Mouse (Mus musculus): ENCODE data around the gene Aldh1a3.
A peak's percentile ranks its signal among the peaks of the same experiment; 100 is the strongest.

Gene Aldh1a3

DNA sequence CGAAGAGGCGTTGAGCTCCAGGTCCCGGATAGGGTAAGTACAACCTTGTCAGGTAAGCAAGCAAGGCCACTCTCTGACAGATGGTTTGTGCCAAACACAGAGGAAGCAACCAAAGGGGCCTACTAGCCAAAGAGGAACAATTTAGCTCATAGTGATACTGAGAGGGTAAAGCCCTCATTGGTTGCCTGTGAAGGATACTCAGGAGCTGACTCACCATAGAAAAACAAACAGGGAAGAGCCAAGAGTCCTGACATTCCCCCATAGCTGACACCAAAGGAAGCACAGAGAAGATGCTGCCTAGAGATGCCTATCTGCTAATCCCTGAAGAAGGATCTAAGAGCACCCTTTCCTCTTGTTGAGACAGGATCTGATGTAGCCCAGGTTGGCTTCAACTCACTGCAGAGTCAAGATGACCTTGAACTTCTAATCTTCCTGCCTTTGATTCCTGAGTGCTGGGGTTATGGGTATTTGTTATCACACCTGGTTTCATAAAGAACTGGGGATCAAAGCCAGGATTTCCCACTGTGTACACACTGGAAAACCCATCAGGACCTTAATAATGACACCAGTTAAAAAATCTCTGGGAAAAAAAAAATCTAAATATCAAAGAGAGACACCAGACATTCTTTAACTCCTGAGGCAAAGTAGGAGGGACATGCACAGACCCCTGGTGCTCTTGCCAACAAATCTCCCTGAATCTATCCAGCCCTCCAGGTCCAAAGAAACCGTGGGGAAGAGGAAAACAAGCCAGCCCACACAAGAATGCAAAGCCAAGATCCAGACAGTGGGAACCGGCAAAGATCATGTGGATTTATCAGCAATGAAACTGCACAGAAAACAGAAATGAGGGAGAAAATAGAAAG, 58.0 kb downstream of the Aldh1a3 start:
- DNase-seq: no peak

DNA sequence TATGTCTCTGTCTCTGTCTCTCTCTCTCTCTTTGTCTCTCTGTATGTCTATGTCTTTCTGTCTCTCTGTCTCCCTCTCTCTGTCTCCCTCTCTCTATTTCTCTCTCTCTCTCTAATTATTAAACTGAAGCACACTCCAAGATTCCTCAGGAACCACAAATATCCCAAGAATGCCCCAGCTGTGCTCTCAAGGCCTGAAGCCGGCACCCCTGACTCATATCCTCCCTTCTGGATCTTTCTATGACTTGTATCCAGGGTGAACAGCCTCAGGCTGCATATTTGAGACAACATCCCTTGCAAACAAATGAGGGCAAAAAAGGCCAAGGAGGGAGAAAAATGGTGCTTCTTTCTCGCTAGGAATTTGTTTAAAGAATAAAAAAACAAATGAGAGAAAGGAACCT, 61.4 kb downstream of the Aldh1a3 start, which contains the start of gene Gm10974:
TSS of gene Gm10974 (plus strand) at position 2 of the 400 bp plus-strand sequence.
- DNase-seq: no peak

DNA sequence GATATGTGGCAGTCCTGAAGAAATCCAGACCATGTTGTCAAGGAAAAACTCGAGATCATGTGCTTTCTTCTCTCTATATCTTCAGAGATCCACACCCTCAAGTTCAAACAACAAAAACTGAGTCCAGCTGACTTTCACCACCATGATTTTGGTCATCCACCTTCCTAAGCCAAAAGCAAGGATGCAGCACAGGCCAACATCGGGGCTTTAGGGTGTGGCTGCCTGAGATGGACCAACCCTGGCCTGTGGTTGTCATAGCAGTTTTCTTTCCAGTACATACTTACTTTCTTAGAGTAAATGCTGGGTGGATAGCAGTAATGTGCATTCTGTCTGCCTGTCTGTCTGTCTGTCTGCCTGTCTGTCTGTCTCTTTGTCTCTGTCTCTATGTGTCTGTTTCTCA, 61.9 kb downstream of the Aldh1a3 start:
- no peak for DNase-seq

GRCm38 (mm10) chr7:66364491-66364890, 62.8 kb downstream of the Aldh1a3 start:
- DNase-seq: no peak

GRCm38 (mm10) chr7:66359044-66359443, 68.3 kb downstream of the Aldh1a3 start:
- DNase-seq: no peak

DNA sequence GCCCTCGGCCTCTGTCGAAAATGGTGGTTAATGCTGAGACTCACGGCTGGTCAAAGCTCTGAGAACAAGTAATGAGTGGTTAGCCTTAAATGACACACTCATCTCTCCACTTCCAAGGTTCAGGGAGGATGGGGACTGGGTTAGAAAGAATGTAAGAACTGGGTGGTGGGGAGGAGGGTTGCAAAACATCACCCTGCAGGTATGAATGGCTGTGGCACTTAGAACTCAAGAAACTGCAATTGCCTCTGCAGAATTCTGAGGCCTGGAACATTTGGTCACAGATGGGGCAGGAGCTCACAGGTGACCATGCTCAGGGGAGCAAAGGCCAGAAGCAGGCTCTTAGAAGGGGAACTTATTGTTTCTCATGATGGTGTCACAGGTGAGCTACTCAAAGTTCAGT, 68.9 kb downstream of the Aldh1a3 start:
- DNase-seq: no peak

GRCm38 (mm10) chr7:66355791-66356522, 71.4 kb downstream of the Aldh1a3 start:
- no peak for DNase-seq

- no peak for DNase-seq
Observed at GRCm38 (mm10) chr7:66354911-66355310, 72.4 kb downstream of the Aldh1a3 start.

- no peak for DNase-seq
Observed at GRCm38 (mm10) chr7:66351074-66351473, 76.2 kb downstream of the Aldh1a3 start.

DNA sequence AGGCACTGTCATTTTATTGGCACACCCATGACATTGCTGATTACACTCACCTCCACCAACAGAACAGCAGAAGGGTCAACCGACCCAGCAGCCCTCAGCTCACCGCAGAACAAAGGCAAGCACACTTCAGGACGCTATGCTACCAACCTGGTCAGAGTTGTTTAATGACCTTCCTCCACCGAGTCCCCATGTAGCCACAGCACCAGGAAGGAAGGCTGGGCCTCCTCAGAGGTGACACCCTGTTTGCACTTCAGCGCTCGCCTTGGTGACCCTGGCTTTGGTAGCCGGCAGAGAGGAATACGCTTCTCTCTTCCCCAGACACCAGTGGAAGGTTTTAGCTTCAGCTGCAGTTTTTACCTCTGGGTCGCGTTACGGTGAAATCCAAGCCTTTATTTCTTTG, 77.6 kb downstream of the Aldh1a3 start:
- DNase-seq: no peak

GRCm38 (mm10) chr7:66348588-66348987, 78.7 kb downstream of the Aldh1a3 start:
- DNase-seq: no peak

- DNase-seq: no peak
Observed at GRCm38 (mm10) chr7:66346959-66347663, 80.2 kb downstream of the Aldh1a3 start.

- no peak for DNase-seq
Observed at GRCm38 (mm10) chr7:66343307-66343706, 84.0 kb downstream of the Aldh1a3 start.

GRCm38 (mm10) chr7:66342831-66343230, 84.5 kb downstream of the Aldh1a3 start:
- DNase-seq: no peak

DNA sequence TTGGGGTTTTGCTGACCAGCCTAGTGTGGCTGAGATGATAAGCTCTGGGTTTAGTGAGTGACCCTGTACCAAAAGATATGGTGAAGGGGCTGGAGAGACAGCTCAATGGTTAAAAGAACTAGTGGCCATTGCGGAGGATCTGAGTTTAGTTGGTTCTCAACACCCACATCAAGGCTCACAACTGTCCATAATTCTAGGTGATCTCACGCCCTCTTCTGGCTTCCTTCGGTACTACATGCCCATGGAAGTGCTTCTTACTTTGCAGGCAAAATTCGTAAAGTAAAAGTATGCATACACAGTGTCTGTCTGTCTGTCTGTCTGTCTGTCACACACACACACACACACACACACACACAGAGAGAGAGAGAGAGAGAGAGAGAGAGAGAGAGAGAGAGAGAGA, 85.0 kb downstream of the Aldh1a3 start:
- peak; percentile 58 for DNase-seq

Measured in thymus, postnatal 4 days (tissue).